Mouse (Mus musculus) cortical plate, adult 2 months (tissue): ENCODE data around the gene Zpbp. TPM values are rescaled to one million over a fixed set of nuclear protein-coding genes. Genes with fewer than 3 reads are reported as not detected.

Experiments used
- H3K27ac ChIP-seq: fragments of 200-500 bp; 2 replicates; pipeline ENCODE4 v1.5.1; 2012; ENCODE audit warnings: low read length, control low read depth, inconsistent platforms; ENCODE audit not compliant: insufficient read depth
- H3K4me1 ChIP-seq: fragments of 200-500 bp; 2 replicates; pipeline ENCODE4 v1.6.1; 2011; ENCODE audit warnings: low read length; ENCODE audit not compliant: control insufficient read depth, insufficient read depth
- H3K4me3 ChIP-seq: fragments of 200-500 bp; 2 replicates; pipeline ENCODE4 v1.5.1; 2011; ENCODE audit warnings: mild to moderate bottlenecking, low read length, control low read depth; ENCODE audit not compliant: insufficient read depth
- CTCF ChIP-seq: fragments of 200-500 bp; IDR thresholded peaks from 2 replicates; pipeline ENCODE4 v1.5.1; 2011; ENCODE audit warnings: mild to moderate bottlenecking, control low read depth, low read length; ENCODE audit not compliant: insufficient read depth; ENCODE audit errors: extremely low read depth
- POLR2A ChIP-seq: fragments of 200-500 bp; IDR thresholded peaks from 2 replicates; pipeline ENCODE4 v1.6.1; 2011; ENCODE audit warnings: mild to moderate bottlenecking, low read length, control low read depth; ENCODE audit not compliant: insufficient read depth; ENCODE audit errors: extremely low read depth
- polyA plus RNA-seq: library from polyadenylated mRNA; depleted of rRNA; stranded (reverse); fragments of >200 nt; gene quantifications from 2 replicates; pipeline ENCODE4 v1.2.3, GENCODE M21; 2012; rRNA removed

Gene Zpbp
- polyA plus RNA-seq, 1 experiment = 0.40 TPM

- H3K4me1 ChIP-seq = no peaks in the 10 kb centered on the region
- TF ChIP-seq CTCF = no peak
- no peak for TF ChIP-seq POLR2A
- H3K4me3 ChIP-seq = no peak overlapping the region
- no peak overlapping the region for H3K27ac ChIP-seq
Observed at GRCm38 (mm10) chr11:11414188-11414587, 48.0 kb downstream of the Zpbp start.

GRCm38 (mm10) chr11:11394686-11395085, 67.5 kb downstream of the Zpbp start:
- H3K4me3 ChIP-seq = no peak overlapping the region
- H3K27ac ChIP-seq = no peak overlapping the region
- TF ChIP-seq POLR2A = no peak
- no peak for TF ChIP-seq CTCF
- H3K4me1 ChIP-seq = no peaks in the 10 kb centered on the region

- H3K27ac ChIP-seq = no peak overlapping the region
- H3K4me3 ChIP-seq = no peak overlapping the region
- TF ChIP-seq CTCF = no peak
- no peak for TF ChIP-seq POLR2A
Observed at GRCm38 (mm10) chr11:11393164-11393563, 69.0 kb downstream of the Zpbp start.

GRCm38 (mm10) chr11:11371305-11371704, 90.9 kb downstream of the Zpbp start:
- no peak for TF ChIP-seq CTCF
- TF ChIP-seq POLR2A = no peak
- no peak overlapping the region for H3K27ac ChIP-seq
- no peak overlapping the region for H3K4me3 ChIP-seq
- H3K4me1 ChIP-seq = no peaks in the 10 kb centered on the region

More at GRCm38 (mm10) chr11:11393164-11393563, 69.0 kb downstream of the Zpbp start:
- H3K4me1 ChIP-seq = no peaks in the 10 kb centered on the region

- Histone ChIP-seq H3K4me3 (no peak overlapping the region), H3K27ac (no peak overlapping the region), H3K4me1 (no peaks in the 10 kb centered on the region)
- TF ChIP-seq POLR2A (no peak), CTCF (no peak)
Observed at GRCm38 (mm10) chr11:11283512-11283911, 178.7 kb downstream of the Zpbp start.

GRCm38 (mm10) chr11:11280128-11280527, 182.1 kb downstream of the Zpbp start:
- H3K4me3 ChIP-seq = no peak overlapping the region
- no peak overlapping the region for H3K27ac ChIP-seq
- no peaks in the 10 kb centered on the region for H3K4me1 ChIP-seq
- TF ChIP-seq POLR2A = no peak
- no peak for TF ChIP-seq CTCF

- Histone ChIP-seq H3K4me3 (no peak overlapping the region), H3K4me1 (no peaks in the 10 kb centered on the region), H3K27ac (no peak overlapping the region)
- TF ChIP-seq POLR2A = no peak
- no peak for TF ChIP-seq CTCF
Observed at GRCm38 (mm10) chr11:11257348-11257747, 204.9 kb downstream of the Zpbp start.

- Histone ChIP-seq H3K27ac (no peak overlapping the region), H3K4me3 (no peak overlapping the region), H3K4me1 (no peaks in the 10 kb centered on the region)
- TF ChIP-seq POLR2A (no peak), CTCF (no peak)
Observed at GRCm38 (mm10) chr11:11242694-11243377, 219.4 kb downstream of the Zpbp start.

- TF ChIP-seq CTCF = no peak
- no peak for TF ChIP-seq POLR2A
- no peaks in the 10 kb centered on the region for H3K4me1 ChIP-seq
- H3K4me3 ChIP-seq = no peak overlapping the region
- H3K27ac ChIP-seq = no peak overlapping the region
Observed at GRCm38 (mm10) chr11:11239346-11239745, 222.9 kb downstream of the Zpbp start.

Other genes with a start within 250 kb of the Zpbp start
- 0.31 and 0.36 TPM in 2 replicates for gene Spata48, start 314 bp downstream of the Zpbp start, polyA plus RNA-seq
- gene 4930512M02Rik, start 165.4 kb upstream of the Zpbp start, polyA plus RNA-seq = not detected in 2 replicates
- 3.3 and 3.7 TPM in 2 replicates for gene Ikzf1, start 222.6 kb upstream of the Zpbp start, polyA plus RNA-seq